Mouse (Mus musculus): ENCODE measurements around the gene Mgll. TPM values are rescaled to one million over a fixed set of nuclear protein-coding genes. Genes with fewer than 3 reads are reported as not detected.

Gene Mgll
- total RNA-seq (2021): 10 to 100 TPM; 64.9 to 70.5 TPM
- long read RNA-seq, experiment 1, transcript Mgll-204 (8 exons, 3,676 nt): major isoform, 28 of 76 reads
- long read RNA-seq, experiment 1, transcript Mgll-207 (8 exons, 3,991 nt): minor isoform, 6 of 76 reads
- long read RNA-seq, experiment 1, partial matches to known transcripts: 41 of 76 reads
- long read RNA-seq, experiment 1, other reads (novel, unspliced or antisense): 0 of 76 reads
- long read RNA-seq, experiment 2, transcript Mgll-204 (8 exons, 3,676 nt): major isoform, 38 of 105 reads
- long read RNA-seq, experiment 2, transcript Mgll-207 (8 exons, 3,991 nt): minor isoform, 14 of 105 reads
- long read RNA-seq, experiment 2, partial matches to known transcripts: 5 of 105 reads
- long read RNA-seq, experiment 2, other reads (novel, unspliced or antisense): 47 of 105 reads

- intact Hi-C loops (cut with DNase I; ENCODE audit: low total_unique reads): no loop called here
- peak; percentile 70 for DNase-seq
These were observed at the start of gene Mgll for GRCm38 (mm10) chr6:88724313-88725195. Gene Mgll, plus strand, starts transcription at chr6:88724412.

DNA sequence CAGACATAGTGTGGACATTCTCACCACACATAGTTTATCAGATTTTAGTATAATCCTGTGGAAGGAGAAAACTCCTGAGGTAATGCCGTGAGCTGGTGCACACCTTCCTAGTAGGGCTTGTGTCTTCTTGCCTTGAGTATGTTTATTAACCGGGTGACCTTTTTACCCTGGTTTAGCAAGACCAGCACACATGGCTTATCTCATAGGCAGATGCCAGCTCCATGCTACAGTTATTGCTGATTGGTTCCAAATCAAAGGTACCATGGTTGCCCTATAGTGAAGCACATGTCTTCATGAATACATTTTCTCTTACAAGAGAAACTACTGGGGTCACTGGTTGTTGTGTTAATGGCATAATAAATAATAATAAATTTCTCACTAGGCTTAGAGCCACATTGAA lies 48.4 kb upstream of the Mgll start:
- intact Hi-C loops (cut with DNase I; ENCODE audit: low total_unique reads): no loop called here
- DNase-seq: no peak

- intact Hi-C loops (cut with DNase I; ENCODE audit: low total_unique reads): no loop called here
- no peak for DNase-seq
These were observed 47.2 kb upstream of the Mgll start for GRCm38 (mm10) chr6:88676753-88677736.

DNA sequence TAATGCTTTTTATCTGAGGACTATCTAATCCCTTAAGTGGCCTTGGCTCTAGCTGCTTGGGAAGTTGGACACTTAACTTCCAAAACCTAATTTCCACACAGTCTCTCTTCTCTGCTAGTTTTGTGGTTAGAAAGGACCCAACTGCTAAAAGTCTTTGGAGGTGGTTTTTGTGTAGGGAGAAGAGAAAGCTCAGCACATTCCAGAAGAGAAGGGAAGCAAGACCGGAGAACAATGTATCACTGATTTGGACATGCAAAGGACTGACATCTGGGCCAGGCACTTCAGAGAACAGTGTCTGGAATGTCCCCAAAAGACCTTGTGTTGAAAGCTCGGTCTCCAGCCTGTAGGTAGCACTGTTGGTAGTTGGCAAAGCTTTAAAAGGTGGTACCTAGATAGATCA lies 46.5 kb upstream of the Mgll start:
- intact Hi-C loops (cut with DNase I; ENCODE audit: low total_unique reads): no loop called here
- DNase-seq: no peak

DNA sequence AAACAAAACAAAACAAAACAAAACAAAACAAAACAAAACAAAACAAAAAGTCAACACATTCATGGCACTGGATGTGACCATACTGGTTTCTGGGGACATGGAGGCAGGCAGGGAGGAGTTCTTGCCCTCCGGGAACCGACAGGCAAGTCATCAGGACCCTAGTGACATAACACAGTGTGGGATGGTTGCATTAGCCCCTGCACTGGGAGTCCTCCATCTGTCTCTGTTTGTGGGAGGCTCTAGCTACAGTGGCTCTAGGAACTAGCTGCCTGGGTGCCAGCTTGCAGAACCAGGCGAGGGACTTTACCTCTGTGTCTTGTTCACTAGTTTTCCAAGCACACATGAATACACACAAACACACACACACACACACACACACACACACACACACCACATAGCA lies 43.2 kb upstream of the Mgll start:
- intact Hi-C loops (cut with DNase I; ENCODE audit: low total_unique reads): no loop called here
- DNase-seq: no peak

- intact Hi-C loops (cut with DNase I; ENCODE audit: low total_unique reads): no loop called here
These were observed 40.7 kb upstream of the Mgll start for GRCm38 (mm10) chr6:88683380-88684053.

GRCm38 (mm10) chr6:88688171-88688570 lies 36.0 kb upstream of the Mgll start:
- intact Hi-C loops (cut with DNase I; ENCODE audit: low total_unique reads): no loop called here
- DNase-seq: no peak

More at GRCm38 (mm10) chr6:88683380-88684053, 40.7 kb upstream of the Mgll start:
- no peak for DNase-seq

DNA sequence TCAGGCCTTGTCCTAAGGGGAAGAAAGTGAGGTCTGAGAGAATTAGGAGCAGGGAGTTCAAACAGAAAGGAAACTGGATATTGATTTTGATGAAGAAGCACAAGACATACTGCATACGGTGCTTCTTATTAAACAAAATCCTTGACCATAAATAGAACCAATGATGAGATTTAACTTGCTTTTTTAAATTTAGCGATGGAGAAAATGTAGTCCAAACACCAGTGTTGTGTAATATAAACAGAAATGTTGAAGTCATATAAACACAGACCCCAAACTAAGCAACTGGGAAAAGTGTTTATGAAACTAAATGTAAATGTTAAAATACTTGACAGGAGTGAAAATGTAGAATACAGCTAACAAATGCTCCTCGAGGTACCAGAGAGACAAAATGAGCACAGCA lies 35.5 kb upstream of the Mgll start:
- intact Hi-C loops (cut with DNase I; ENCODE audit: low total_unique reads): no loop called here

GRCm38 (mm10) chr6:88690211-88690610 lies 34.0 kb upstream of the Mgll start:
- DNase-seq: peak; percentile 26
- intact Hi-C loops (cut with DNase I; ENCODE audit: low total_unique reads): no loop called here

More for the DNA sequence above, 35.5 kb upstream of the Mgll start:
- DNase-seq: no peak

DNA sequence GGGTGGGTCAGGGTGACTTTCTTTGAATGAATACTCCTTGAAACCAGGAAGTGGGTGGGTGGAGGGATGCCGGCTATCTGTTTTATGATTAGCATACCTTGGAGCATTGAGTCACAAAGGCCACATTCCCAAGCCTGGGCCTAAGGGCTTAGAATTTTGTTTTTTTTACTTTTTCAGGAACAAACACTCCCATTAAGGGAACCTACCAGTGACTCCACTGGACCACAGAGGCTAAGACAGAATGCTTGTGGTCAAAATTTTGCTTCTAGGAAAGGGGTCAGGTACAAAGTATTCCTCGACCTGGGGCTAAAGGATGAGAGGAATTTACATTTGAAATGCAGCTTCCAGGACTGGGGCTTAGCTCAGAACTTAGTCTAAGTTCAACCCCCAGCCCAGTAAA lies 32.9 kb upstream of the Mgll start:
- DNase-seq: no peak
- intact Hi-C loops (cut with DNase I; ENCODE audit: low total_unique reads): no loop called here

GRCm38 (mm10) chr6:88702887-88703286 lies 21.3 kb upstream of the Mgll start:
- intact Hi-C loops (cut with DNase I; ENCODE audit: low total_unique reads): no loop called here
- no peak for DNase-seq

GRCm38 (mm10) chr6:88703731-88704130 lies 20.5 kb upstream of the Mgll start:
- DNase-seq: no peak
- intact Hi-C loops (cut with DNase I; ENCODE audit: low total_unique reads): no loop called here

- intact Hi-C loops (cut with DNase I; ENCODE audit: low total_unique reads): no loop called here
These were observed 15.6 kb upstream of the Mgll start for GRCm38 (mm10) chr6:88708401-88709278.

GRCm38 (mm10) chr6:88709279-88709575 lies 15.0 kb upstream of the Mgll start:
- DNase-seq: no peak
- intact Hi-C loops (cut with DNase I; ENCODE audit: low total_unique reads): no loop called here

More at GRCm38 (mm10) chr6:88708401-88709278, 15.6 kb upstream of the Mgll start:
- DNase-seq: no peak

DNA sequence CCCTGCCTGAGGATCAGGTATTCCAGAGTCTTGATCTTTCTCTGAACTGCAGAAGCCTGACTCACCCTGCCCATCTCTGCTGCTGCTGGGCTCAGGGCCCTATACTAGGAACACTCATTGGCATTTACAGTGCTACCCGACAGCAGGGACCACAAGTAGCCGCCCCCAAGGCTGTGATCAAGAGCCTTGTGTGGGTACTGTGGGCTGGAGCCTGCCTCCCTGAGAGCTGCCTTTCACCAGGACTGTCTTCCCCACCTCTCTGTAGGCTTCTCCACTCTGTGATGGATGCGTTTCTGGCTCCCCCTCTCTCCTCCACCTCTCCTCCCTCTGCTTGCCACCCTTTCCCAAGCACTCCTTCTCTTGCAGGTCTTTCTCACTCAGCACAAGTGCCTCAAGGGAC lies 12.9 kb upstream of the Mgll start:
- intact Hi-C loops (cut with DNase I; ENCODE audit: low total_unique reads): no loop called here
- no peak for DNase-seq

DNA sequence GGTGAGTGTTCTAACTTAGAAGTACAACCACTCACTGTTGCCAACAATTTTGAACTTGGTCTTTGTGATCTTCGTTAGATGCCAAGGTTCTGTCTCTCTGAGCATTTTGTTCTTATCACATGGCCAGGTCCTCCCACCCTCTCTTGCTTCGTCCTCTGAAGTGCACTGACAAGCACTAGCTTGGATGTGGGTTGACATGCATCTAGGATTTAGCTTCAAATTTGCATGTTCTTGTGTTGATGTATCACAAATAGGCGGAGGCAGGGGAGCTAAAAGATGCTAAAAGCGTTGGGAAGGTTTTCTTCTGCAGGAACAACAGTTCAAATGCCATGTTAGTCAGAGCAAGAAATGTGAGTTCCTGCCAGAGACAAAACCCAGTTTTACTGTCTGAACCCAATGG lies 12.1 kb upstream of the Mgll start:
- no peak for DNase-seq
- intact Hi-C loops (cut with DNase I; ENCODE audit: low total_unique reads): no loop called here

GRCm38 (mm10) chr6:88713320-88713719 lies 10.9 kb upstream of the Mgll start:
- intact Hi-C loops (cut with DNase I; ENCODE audit: low total_unique reads): no loop called here
- DNase-seq: no peak

GRCm38 (mm10) chr6:88714200-88714674 lies 10.0 kb upstream of the Mgll start:
- intact Hi-C loops (cut with DNase I; ENCODE audit: low total_unique reads): no loop called here
- DNase-seq: no peak

Measured in gastrocnemius, postnatal 14 days (tissue).